Mouse (Mus musculus): ENCODE measurements at regions not wholly inside any gene's neighbourhood (a gene's known extent, or its start where the extent isn't known, plus 50 kb on each side); places are given as distances from the start of the nearest gene placed in this dataset.
A peak's percentile ranks its signal among the peaks of the same experiment; 100 is the strongest.

- no peak for DNase-seq (ENCODE audit: low read depth, low spot score)
- Histone ChIP-seq H3K9ac (ENCODE audit: control insufficient read depth, low read depth, low read length, poor library complexity, severe bottlenecking) (no peak overlapping the region), H3K79me2 (ENCODE audit: control insufficient read depth, insufficient read depth, low read length, poor library complexity) (no peaks in the 10 kb centered on the region), H3K9me3 (replicated peaks; ENCODE audit: insufficient read depth, low read length) (no peaks in the 10 kb centered on the region), H3K4me3 (ENCODE audit: control insufficient read depth in 1 of 2, insufficient read depth in 1 of 2, low read depth in 2 of 2, low read length in 2 of 2) (no peak overlapping the region), H3K27me3 (ENCODE audit: control insufficient read depth in 1 of 2, insufficient read depth in 2 of 2, low read length in 2 of 2) (no peaks in the 10 kb centered on the region; a peak in 2 of 4 replicates), H3K4me1 (ENCODE audit: control insufficient read depth in 1 of 2, insufficient read depth in 2 of 2, low read length in 2 of 2) (no peaks in the 10 kb centered on the region), H3K36me3 (ENCODE audit: control insufficient read depth in 1 of 2, insufficient read depth in 2 of 2, low read length in 2 of 2) (no peaks in the 10 kb centered on the region), H3K27ac (ENCODE audit: control insufficient read depth, low read depth, low read length) (no peak overlapping the region)
- no peak for TF ChIP-seq POLR2AphosphoS2 (IDR thresholded peaks at IDR 0.05; ENCODE audit: low read length)
- TF ChIP-seq CHD2 (IDR thresholded peaks at IDR 0.05; ENCODE audit: low read length): no peak
- TF ChIP-seq GATA1 (IDR thresholded peaks at IDR 0.05; ENCODE audit: low read depth, low read length): no peak
Measured at GRCm38 (mm10) chr13:107107572-107107971, 85.6 kb upstream of the Kif2a start.

DNA sequence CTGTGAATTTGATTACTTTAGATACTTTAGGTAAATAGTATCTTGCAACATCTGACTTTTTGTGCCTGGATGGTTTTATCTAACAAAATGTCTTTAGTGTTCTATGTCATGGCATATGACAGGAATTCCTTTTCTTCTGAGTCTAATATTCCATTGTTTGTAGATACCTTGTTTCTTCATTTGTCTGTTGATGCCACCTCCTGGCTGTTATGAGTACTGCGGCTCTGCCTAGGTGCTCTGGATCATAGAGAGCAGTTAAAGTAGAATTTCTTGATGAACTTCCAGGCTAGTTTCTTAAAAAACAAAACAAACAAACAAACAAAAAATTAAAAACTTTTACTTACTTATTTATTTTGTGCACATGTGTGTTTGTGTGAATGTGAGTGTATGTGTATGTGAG is 83.6 kb upstream of the Kif2a start:
- no peak for TF ChIP-seq USF1 (IDR thresholded peaks at IDR 0.05; ENCODE audit: low read depth, low read length)
- TF ChIP-seq HCFC1 (IDR thresholded peaks at IDR 0.05; ENCODE audit: low read depth, low read length): no peak
- no peak for TF ChIP-seq NRF1 (IDR thresholded peaks at IDR 0.05; ENCODE audit: insufficient read depth, low read depth, low read length, poor library complexity, severe bottlenecking)
- TF ChIP-seq MYC (IDR thresholded peaks at IDR 0.05; ENCODE audit: low read depth, low read length): no peak
- TF ChIP-seq SIN3A (IDR thresholded peaks at IDR 0.05; ENCODE audit: low read length): peak; percentile 25; the same call in 1 of the 2 replicates
- no peak for TF ChIP-seq KAT2A (conservative IDR thresholded peaks at IDR 0.05; ENCODE audit: low read depth, low read length)
- no peak for TF ChIP-seq RCOR1 (IDR thresholded peaks at IDR 0.05; ENCODE audit: low read depth, low read length)
- TF ChIP-seq CHD2 (IDR thresholded peaks at IDR 0.05; ENCODE audit: low read length): no peak
- TF ChIP-seq TAL1 (IDR thresholded peaks at IDR 0.05; ENCODE audit: low read length): no peak
- TF ChIP-seq CTCF (IDR thresholded peaks at IDR 0.05 in 2 of 3, conservative IDR thresholded peaks at IDR 0.05 in 1 of 3; ENCODE audit: control insufficient read depth in 1 of 3, insufficient read depth in 1 of 3, low read depth in 2 of 3, low read length in 3 of 3, poor library complexity in 1 of 3, severe bottlenecking in 1 of 3): peak; percentile 62 to 94 (median 77)
- peak; percentile 95 for TF ChIP-seq SMC3 (IDR thresholded peaks at IDR 0.05; ENCODE audit: low read depth, low read length)
- no peak for TF ChIP-seq JUND (IDR thresholded peaks at IDR 0.05; ENCODE audit: low read depth, low read length)
- no peak for TF ChIP-seq USF2 (IDR thresholded peaks at IDR 0.05; ENCODE audit: borderline replicate concordance in 1 of 2, insufficient read depth in 1 of 2, low read depth in 1 of 2, low read length in 2 of 2)
- no peak for TF ChIP-seq POLR2AphosphoS2 (IDR thresholded peaks at IDR 0.05; ENCODE audit: low read length)
- no peak for TF ChIP-seq ELF1 (IDR thresholded peaks at IDR 0.05; ENCODE audit: low read depth, low read length)
- no peak for TF ChIP-seq MAX (IDR thresholded peaks at IDR 0.05; ENCODE audit: low read length)
- no peak for TF ChIP-seq CHD1 (IDR thresholded peaks at IDR 0.05; ENCODE audit: low read depth, low read length)
- no peak for TF ChIP-seq UBTF (IDR thresholded peaks at IDR 0.05; ENCODE audit: borderline replicate concordance, insufficient read depth, low read depth, low read length)
- TF ChIP-seq MXI1 (IDR thresholded peaks at IDR 0.05; ENCODE audit: low read depth, low read length): no peak
- peak; percentile 99 for TF ChIP-seq RAD21 (IDR thresholded peaks at IDR 0.05; ENCODE audit: low read depth, low read length)
- TF ChIP-seq TBP (IDR thresholded peaks at IDR 0.05; ENCODE audit: low read depth, low read length): no peak
- no peak for TF ChIP-seq MAZ (IDR thresholded peaks at IDR 0.05; ENCODE audit: low read depth, low read length)
- no peak for TF ChIP-seq GATA1 (IDR thresholded peaks at IDR 0.05; ENCODE audit: low read depth, low read length)
- no peak for TF ChIP-seq ETS1 (IDR thresholded peaks at IDR 0.05; ENCODE audit: low read depth, low read length)
- TF ChIP-seq ZKSCAN1 (IDR thresholded peaks at IDR 0.05; ENCODE audit: low read depth, low read length): no peak
- TF ChIP-seq ZC3H11A (IDR thresholded peaks at IDR 0.05; ENCODE audit: low read depth, low read length): peak; percentile 95
- TF ChIP-seq NELFE (IDR thresholded peaks at IDR 0.05; ENCODE audit: low read depth, low read length): no peak
- no peak for TF ChIP-seq MYB (IDR thresholded peaks at IDR 0.05; ENCODE audit: low read depth, low read length)
- no peak for TF ChIP-seq MEF2A (IDR thresholded peaks at IDR 0.05; ENCODE audit: extremely low read depth, insufficient replicate concordance, low read depth, low read length, poor library complexity, severe bottlenecking)
- no peak for TF ChIP-seq ZMIZ1 (IDR thresholded peaks at IDR 0.05; ENCODE audit: low read depth, low read length)
- Histone ChIP-seq H3K9ac (ENCODE audit: control insufficient read depth, low read depth, low read length, poor library complexity, severe bottlenecking) (no peak overlapping the region), H3K4me3 (ENCODE audit: control insufficient read depth in 1 of 2, insufficient read depth in 1 of 2, low read depth in 2 of 2, low read length in 2 of 2) (no peak overlapping the region), H3K4me1 (ENCODE audit: control insufficient read depth in 1 of 2, insufficient read depth in 2 of 2, low read length in 2 of 2) (peaks cover 0 to 4% of the 10 kb centered on the region in 2 experiments; a peak in 2 of 4 replicates), H3K9me3 (replicated peaks; ENCODE audit: insufficient read depth, low read length) (no peaks in the 10 kb centered on the region), H3K27me3 (ENCODE audit: control insufficient read depth in 1 of 2, insufficient read depth in 2 of 2, low read length in 2 of 2) (no peaks in the 10 kb centered on the region; a peak in 1 of 4 replicates), H3K36me3 (ENCODE audit: control insufficient read depth in 1 of 2, insufficient read depth in 2 of 2, low read length in 2 of 2) (peaks cover 0 to 5% of the 10 kb centered on the region in 2 experiments; a peak in 2 of 4 replicates), H3K27ac (ENCODE audit: control insufficient read depth, low read depth, low read length) (no peak overlapping the region), H3K79me2 (ENCODE audit: control insufficient read depth, insufficient read depth, low read length, poor library complexity) (no peaks in the 10 kb centered on the region)
- DNase-seq (ENCODE audit: low read depth, low spot score): peak; percentile 72
